ENCODE assay signal across 7 mouse cellular contexts in genomic region chr7:93079420-93079784, GRCm38 (mm10). TPM values are rescaled to one million over a fixed set of nuclear protein-coding genes. Genes with fewer than 3 reads are reported as not detected.
DNase-seq lines count a peak whose midpoint lies in the region; ATAC-seq lines count a peak whose summit lies in the region.

No protein-coding gene starts in this region.

- peak overlapping the region; percentile 59 for H3K4me3 ChIP-seq in lung, embryonic 15.5 days
- H3K4me3 ChIP-seq in forebrain, embryonic 16.5 days (replicated peaks; ENCODE audit: low read length): peak overlapping the region; percentile 86
- H3K4me3 ChIP-seq in limb, embryonic 15.5 days: peak overlapping the region; percentile 61
- peak overlapping the region; percentile 59 for H3K4me3 ChIP-seq in stomach, embryonic 14.5 days (ENCODE audit: low read depth, low read length)

- DNase-seq in lung, postnatal 14 days: no peak
- no peak for DNase-seq in right cerebral cortex, postnatal 10 days (ENCODE audit: low spot score in 2 of 2)

- peak overlapping the region; percentile 44 for H3K9ac ChIP-seq in lung, embryonic 15.5 days
- H3K9ac ChIP-seq in forebrain, embryonic 16.5 days (replicated peaks; ENCODE audit: low read depth, low read length): peak overlapping the region; percentile 87
- H3K9ac ChIP-seq in limb, embryonic 15.5 days: peak overlapping the region; percentile 61; the same call in 1 of the 2 replicates
- H3K9ac ChIP-seq in stomach, embryonic 14.5 days (replicated peaks; ENCODE audit: low read depth, low read length): peak overlapping the region; percentile 45; the same call in 1 of the 2 replicates

- H3K4me1 ChIP-seq in lung, embryonic 15.5 days: peaks cover 17% of the 10 kb centered on the region
- H3K4me1 ChIP-seq in forebrain, embryonic 16.5 days (replicated peaks; ENCODE audit: control insufficient read depth, insufficient read depth, low read length): peaks cover 19% of the 10 kb centered on the region
- peaks cover 20% of the 10 kb centered on the region for H3K4me1 ChIP-seq in limb, embryonic 15.5 days
- 0 out of 2 replicates have a peak, but pooled peaks cover 3% of the 10 kb centered on the region for H3K4me1 ChIP-seq in stomach, embryonic 14.5 days (ENCODE audit: control insufficient read depth, insufficient read depth, low read length)

- no peaks in the 10 kb centered on the region for H3K9me3 ChIP-seq in lung, embryonic 15.5 days
- H3K9me3 ChIP-seq in forebrain, embryonic 16.5 days (ENCODE audit: control insufficient read depth, low read length): no peaks in the 10 kb centered on the region
- no peaks in the 10 kb centered on the region for H3K9me3 ChIP-seq in limb, embryonic 15.5 days
- H3K9me3 ChIP-seq in stomach, embryonic 14.5 days (ENCODE audit: control insufficient read depth, low read depth, low read length): no peaks in the 10 kb centered on the region

- H3K27ac ChIP-seq in lung, embryonic 15.5 days: no peak overlapping the region
- no peak overlapping the region for H3K27ac ChIP-seq in forebrain, embryonic 16.5 days (ENCODE audit: low read length)
- no peak overlapping the region for H3K27ac ChIP-seq in limb, embryonic 15.5 days
- no peak overlapping the region for H3K27ac ChIP-seq in stomach, embryonic 14.5 days (ENCODE audit: low read length)

- ATAC-seq in lung, embryonic 15.5 days (ENCODE audit: borderline replicate concordance, extremely low read depth, low FRiP score, low TSS enrichment): 0 out of 2 replicates have a peak, but pooled peaks have one; percentile 12
- no peak; the same call in 1 of the 2 replicates for ATAC-seq in forebrain, embryonic 16.5 days
- no peak for ATAC-seq in limb, embryonic 15.5 days (ENCODE audit: insufficient number of reproducible peaks, low FRiP score, low TSS enrichment, low read depth)
- peak; percentile 12; the same call in 1 of the 2 replicates for ATAC-seq in stomach, embryonic 14.5 days (ENCODE audit: insufficient number of reproducible peaks, insufficient read depth, low FRiP score, low read depth)
- ATAC-seq in erythroblast, adult 5-6 weeks (replicated peaks; ENCODE audit: low FRiP score, poor library complexity, severe bottlenecking): no peak

- H3K27me3 ChIP-seq in lung, embryonic 15.5 days: peaks cover 25% of the 10 kb centered on the region
- no peaks in the 10 kb centered on the region for H3K27me3 ChIP-seq in forebrain, embryonic 16.5 days (replicated peaks; ENCODE audit: control insufficient read depth, insufficient read depth, low read length)
- peaks cover 4% of the 10 kb centered on the region; the same call in 1 of the 2 replicates for H3K27me3 ChIP-seq in limb, embryonic 15.5 days
- no peaks in the 10 kb centered on the region for H3K27me3 ChIP-seq in stomach, embryonic 14.5 days (ENCODE audit: control insufficient read depth, insufficient read depth, low read length)

- peak overlapping the region; percentile 90 for H3K4me2 ChIP-seq in lung, embryonic 15.5 days
- peak overlapping the region; percentile 79 for H3K4me2 ChIP-seq in forebrain, embryonic 16.5 days (ENCODE audit: low read length)
- H3K4me2 ChIP-seq in limb, embryonic 15.5 days: peak overlapping the region; percentile 88
- H3K4me2 ChIP-seq in stomach, embryonic 14.5 days (replicated peaks; ENCODE audit: low read depth, low read length): peak overlapping the region; percentile 91

- H3K36me3 ChIP-seq in lung, embryonic 15.5 days: no peaks in the 10 kb centered on the region
- H3K36me3 ChIP-seq in forebrain, embryonic 16.5 days (ENCODE audit: control insufficient read depth, insufficient read depth): no peaks in the 10 kb centered on the region
- no peaks in the 10 kb centered on the region for H3K36me3 ChIP-seq in limb, embryonic 15.5 days
- no peaks in the 10 kb centered on the region for H3K36me3 ChIP-seq in stomach, embryonic 14.5 days (ENCODE audit: control insufficient read depth, insufficient read depth, low read length)

- 26% methylated on average over 7 of the region's 7 CpGs for WGBS in lung, embryonic 15.5 days
- WGBS in forebrain, embryonic 16.5 days: 10% methylated on average over 7 of the region's 7 CpGs
- WGBS in limb, embryonic 15.5 days: 20% methylated on average over 7 of the region's 7 CpGs
- 27% methylated on average over 7 of the region's 7 CpGs for WGBS in stomach, embryonic 14.5 days

RNA-seq across cellular contexts. Expression of gene Fam181b, which starts 0.3 kb away (rescaled TPM):
- 8.7 and 9.7 TPM in 2 replicates for polyA plus RNA-seq in lung, embryonic 15.5 days (2015; fragmentation: Nextera tagmentation; extraction: Ambion mirVana)
- 23.6 and 27.0 TPM in 2 replicates for polyA plus RNA-seq in forebrain, embryonic 16.5 days (2015; fragmentation: Nextera tagmentation; extraction: Ambion mirVana)
- 9.3 and 10.8 TPM in 2 replicates for polyA plus RNA-seq in limb, embryonic 15.5 days (2015; fragmentation: Nextera tagmentation; extraction: Ambion mirVana)
- polyA plus RNA-seq in stomach, embryonic 14.5 days (2014; fragmentation: Nextera tagmentation; extraction: Ambion mirVana): 5.1 and 5.7 TPM in 2 replicates
- total RNA-seq in erythroblast, adult 5-6 weeks (2015; ENCODE audit: low replicate concordance): not detected in 2 replicates
- not detected in 2 replicates for total RNA-seq in erythroblast, adult 5-6 weeks (2017; ENCODE audit: low replicate concordance)

Comparison
In these comparisons a context has a peak if more than half of its experiments do, and no peak if none do; other contexts are left out.
1. ATAC-seq: peak in lung, embryonic 15.5 days (single experiment) and stomach, embryonic 14.5 days (single experiment); none in forebrain, embryonic 16.5 days (single experiment), limb, embryonic 15.5 days (single experiment) and erythroblast, adult 5-6 weeks (single experiment).
2. Peak in every context shown above with its lines, with median percentiles within 50 percentile points of each other: H3K4me2 ChIP-seq, H3K4me3 ChIP-seq and H3K9ac ChIP-seq.